Mouse (Mus musculus) forebrain, postnatal 0 days (tissue): ENCODE data around the gene Gm45208. TPM values are rescaled to one million over a fixed set of nuclear protein-coding genes. Genes with fewer than 3 reads are reported as not detected.

ENCODE experiments used
- ATAC-seq: fragments of 200-750 bp; cut with Nextera tagmentation; 2 replicates; pipeline ENCODE4 v1.8.0; 2017; ENCODE audit warnings: mild to moderate bottlenecking, moderate library complexity
- DNase-seq: peaks from one replicate; pipeline ENCODE4 v3.0.0-alpha.2; 2015
- H3K27ac ChIP-seq: fragments of 300-500 bp; sonication (generic); 2 replicates; pipeline ENCODE4 v1.5.1; 2014; ENCODE audit warnings: low read depth, mild to moderate bottlenecking, antibody characterized with exemption, low read length, moderate library complexity, mixed read lengths
- H3K27me3 ChIP-seq: fragments of 300-500 bp; sonication (generic); 2 replicates; pipeline ENCODE4 v1.6.1; 2014; ENCODE audit warnings: mild to moderate bottlenecking, low read length, mixed read lengths; ENCODE audit not compliant: insufficient read depth
- H3K36me3 ChIP-seq: fragments of 300-500 bp; sonication (generic); 2 replicates; pipeline ENCODE4 v1.6.1; 2014; ENCODE audit warnings: mild to moderate bottlenecking, moderate library complexity; ENCODE audit not compliant: insufficient read depth
- H3K4me1 ChIP-seq: fragments of 300-500 bp; sonication (generic); 2 replicates; pipeline ENCODE4 v1.6.1; 2014; ENCODE audit warnings: antibody characterized with exemption; ENCODE audit not compliant: insufficient read depth
- H3K4me2 ChIP-seq: fragments of 300-500 bp; sonication (generic); 2 replicates; pipeline ENCODE4 v1.6.1; 2014; ENCODE audit warnings: low read depth, mild to moderate bottlenecking, moderate library complexity
- H3K4me3 ChIP-seq: fragments of 300-500 bp; sonication (generic); 2 replicates; pipeline ENCODE4 v1.5.1; 2014; ENCODE audit warnings: low read depth, low read length, mixed read lengths
- H3K9ac ChIP-seq: fragments of 300-500 bp; sonication (generic); 2 replicates; pipeline ENCODE4 v1.6.1; 2014; ENCODE audit warnings: mild to moderate bottlenecking
- H3K9me3 ChIP-seq: fragments of 300-500 bp; sonication (generic); 2 replicates; pipeline ENCODE4 v1.6.1; 2016; ENCODE audit warnings: low read length
- CTCF ChIP-seq: sonication (generic); IDR thresholded peaks from 2 replicates; pipeline ENCODE4 v1.5.1; 2016; ENCODE audit warnings: antibody characterized with exemption, control low read depth, low read depth
- WGBS: fragments of 180-500 bp; shearing (Covaris S2); extraction: QIAGEN DNeasy Blood & Tissue Kit; methylation state at CpG from one replicate; pipeline ENCODE4 v1.1.7; 2014; 5-methylcytosine and 5-hydroxymethylcytosine counted together
- polyA plus RNA-seq: library from polyadenylated mRNA; unstranded; fragments of >200 nt; fragmentation: Nextera tagmentation; extraction: Ambion mirVana; gene quantifications from 2 replicates; pipeline ENCODE4 v1.2.1, GENCODE M21; 2015
- total RNA-seq: library from RNA; depleted of rRNA; stranded (reverse); fragments of >200 nt; gene quantifications from 2 replicates; pipeline ENCODE4 v1.2.3, GENCODE M21; 2014; rRNA removed

Gene Gm45208
- 0.76 and 1.2 TPM in 2 replicates for total RNA-seq
- polyA plus RNA-seq, result 0.91 TPM in 1 of 2 replicates, not detected in the other

DNA sequence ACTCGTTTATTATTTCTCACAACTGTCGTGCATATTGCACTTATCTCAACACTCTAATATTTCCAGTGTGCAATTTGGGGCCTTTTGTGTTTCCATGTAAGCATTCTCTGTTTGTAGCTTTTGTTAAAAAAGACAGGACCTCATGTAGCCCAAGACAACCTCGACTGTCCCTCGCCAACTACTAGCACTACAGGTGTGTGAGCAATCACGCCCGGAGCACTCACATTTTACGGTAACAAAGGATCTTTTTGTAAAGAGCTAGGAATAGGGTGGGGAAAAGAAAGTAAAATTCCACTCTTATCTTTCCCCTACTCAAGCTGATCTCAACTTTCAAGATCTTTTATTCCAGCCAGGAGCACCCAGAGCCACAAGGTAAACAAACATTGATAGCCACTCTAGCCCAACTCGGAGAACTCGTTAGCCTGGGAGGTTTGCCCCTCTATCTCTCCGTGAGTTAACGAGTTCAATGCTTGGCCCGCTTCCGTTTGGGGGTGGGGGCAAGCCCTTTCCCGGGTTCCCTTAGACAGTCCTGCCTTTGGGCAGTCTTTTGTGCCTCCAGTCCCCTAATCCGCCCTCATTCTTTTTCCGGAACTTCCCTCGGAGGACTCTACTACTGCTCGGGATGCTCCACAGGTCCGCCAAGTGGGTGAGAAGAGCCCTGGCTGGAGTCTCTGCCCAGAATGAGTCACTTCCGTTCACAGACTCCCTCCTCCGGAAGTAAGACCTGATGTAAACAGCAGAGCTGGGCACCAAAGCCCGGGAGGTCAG lies at the start of gene Gm45208:
Gene Gm45208, plus strand, starts transcription at position 732 of the 768 bp plus-strand sequence.
- Histone ChIP-seq H3K27me3 (no peaks in the 10 kb centered on the region), H3K4me2 (peak within 1 kb of the TSS; percentile 56), H3K9ac (peak within 1 kb of the TSS; percentile 62), H3K4me1 (no peaks in the 10 kb centered on the region), H3K4me3 (peak within 1 kb of the TSS; percentile 46), H3K9me3 (no peaks in the 10 kb centered on the region), H3K27ac (peak within 1 kb of the TSS; percentile 85), H3K36me3 (no peaks in the 10 kb centered on the region)
- peak; percentile 86 for DNase-seq
- TF ChIP-seq CTCF, result no peak
- ATAC-seq, result peak; percentile 95
- 29% methylated on average over 22 of the region's 22 CpGs for WGBS

GRCm38 (mm10) chrX:7672739-7673138 lies 49.3 kb upstream of the Gm45208 start:
- no peak for DNase-seq

GRCm38 (mm10) chrX:7673578-7674281 lies 48.3 kb upstream of the Gm45208 start:
- H3K4me1 ChIP-seq, result no peaks in the 10 kb centered on the region
- 48% methylated on average over 12 of the region's 12 CpGs for WGBS
- H3K4me3 ChIP-seq, result no peak overlapping the region
- no peak overlapping the region for H3K27ac ChIP-seq
- H3K9ac ChIP-seq, result no peak overlapping the region
- no peaks in the 10 kb centered on the region for H3K27me3 ChIP-seq
- no peaks in the 10 kb centered on the region for H3K36me3 ChIP-seq
- TF ChIP-seq CTCF, result no peak
- peak overlapping the region; percentile 41 for H3K4me2 ChIP-seq
- H3K9me3 ChIP-seq, result no peaks in the 10 kb centered on the region
- DNase-seq (no peak), ATAC-seq (no peak)

More at GRCm38 (mm10) chrX:7672739-7673138, 49.3 kb upstream of the Gm45208 start:
- 68% methylated on average over 6 of the region's 6 CpGs for WGBS
- Histone ChIP-seq H3K4me3 (no peak overlapping the region), H3K4me1 (no peaks in the 10 kb centered on the region), H3K9ac (no peak overlapping the region), H3K36me3 (no peaks in the 10 kb centered on the region), H3K4me2 (no peak overlapping the region), H3K9me3 (no peaks in the 10 kb centered on the region), H3K27ac (no peak overlapping the region), H3K27me3 (no peaks in the 10 kb centered on the region)
- no peak for ATAC-seq
- no peak for TF ChIP-seq CTCF

DNA sequence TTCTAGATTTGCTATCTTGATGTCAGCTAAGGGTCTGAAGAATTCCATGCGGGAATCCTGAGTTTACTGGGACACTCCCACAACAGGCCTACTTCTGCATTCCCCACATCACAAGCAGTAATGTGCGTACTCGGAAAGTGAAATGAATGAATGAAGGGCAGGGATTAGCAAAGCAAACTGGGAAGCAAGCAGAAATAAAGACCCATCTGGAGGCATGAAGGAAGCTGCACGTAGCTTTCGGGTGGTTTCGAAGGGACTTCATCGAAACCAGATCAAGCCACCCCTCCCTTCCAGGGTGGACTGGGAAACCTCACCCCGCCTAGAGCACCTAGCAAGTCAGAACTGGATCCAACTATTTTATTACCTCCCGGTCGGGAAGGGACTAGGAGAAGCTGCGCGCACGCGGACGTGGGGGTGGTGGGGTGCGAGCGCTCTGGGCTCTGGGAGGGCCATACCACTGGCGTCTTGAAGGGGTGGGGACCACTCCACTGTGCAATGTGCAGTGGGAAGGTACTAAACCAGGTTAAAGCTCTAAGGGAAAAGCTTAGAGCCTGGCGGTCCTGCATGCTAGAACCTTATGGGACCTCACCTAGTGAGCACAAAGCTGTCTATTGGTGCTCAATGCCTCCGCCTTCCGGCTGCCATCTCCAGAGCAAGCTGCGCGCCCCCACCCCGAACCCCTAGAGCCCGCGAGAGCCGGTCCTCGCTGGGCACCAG lies 47.6 kb upstream of the Gm45208 start:
- no peaks in the 10 kb centered on the region for H3K27me3 ChIP-seq
- peak overlapping the region; percentile 41 for H3K4me2 ChIP-seq
- 41% methylated on average over 28 of the region's 28 CpGs for WGBS
- H3K36me3 ChIP-seq, result no peaks in the 10 kb centered on the region
- H3K9me3 ChIP-seq, result no peaks in the 10 kb centered on the region
- H3K4me1 ChIP-seq, result no peaks in the 10 kb centered on the region
- TF ChIP-seq CTCF, result no peak
- no peak overlapping the region for H3K27ac ChIP-seq
- peak overlapping the region; percentile 26 for H3K4me3 ChIP-seq
- ATAC-seq (peak; percentile 57), DNase-seq (peak; percentile 44)
- peak overlapping the region; percentile 14; the same call in 1 of the 2 replicates for H3K9ac ChIP-seq

DNA sequence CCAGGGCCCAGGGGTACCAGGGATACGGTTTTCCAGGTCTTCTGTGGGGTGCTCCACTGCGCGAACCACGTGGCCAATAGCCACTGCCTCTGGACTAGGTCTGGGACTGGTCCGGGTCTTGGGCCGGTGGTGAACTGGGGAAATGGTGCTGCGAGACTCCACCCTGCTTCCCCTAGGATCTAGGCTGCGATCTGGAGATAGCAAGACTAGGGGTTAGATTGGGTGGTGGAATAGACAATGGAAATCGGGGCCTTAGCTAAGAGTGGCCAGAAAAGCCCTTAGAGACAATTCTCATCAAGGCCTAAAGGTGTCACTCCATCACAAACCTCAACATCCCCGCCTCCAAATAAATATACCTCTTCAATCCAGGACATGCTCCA lies 47.1 kb upstream of the Gm45208 start:
- no peak for ATAC-seq
- Histone ChIP-seq H3K27me3 (no peaks in the 10 kb centered on the region), H3K4me3 (peak overlapping the region; percentile 26), H3K36me3 (no peaks in the 10 kb centered on the region), H3K4me2 (peak overlapping the region; percentile 41), H3K4me1 (no peaks in the 10 kb centered on the region), H3K9ac (0 out of 2 replicates have a peak overlapping the region, but pooled peaks have one; percentile 14), H3K9me3 (no peaks in the 10 kb centered on the region), H3K27ac (no peak overlapping the region)
- DNase-seq, result no peak
- 44% methylated on average over 10 of the region's 10 CpGs for WGBS
- 0 out of 2 replicates have a peak, but pooled peaks have one; percentile 3 for TF ChIP-seq CTCF

GRCm38 (mm10) chrX:7678986-7679385 lies 43.1 kb upstream of the Gm45208 start:
- 0 out of 2 replicates have a peak, but pooled peaks have one; percentile 7 for TF ChIP-seq CTCF
- H3K4me3 ChIP-seq, result no peak overlapping the region
- no peaks in the 10 kb centered on the region for H3K4me1 ChIP-seq
- H3K9ac ChIP-seq, result no peak overlapping the region
- ATAC-seq (no peak), DNase-seq (no peak)
- no peak overlapping the region for H3K4me2 ChIP-seq
- no peaks in the 10 kb centered on the region for H3K9me3 ChIP-seq
- H3K27ac ChIP-seq, result no peak overlapping the region
- no peaks in the 10 kb centered on the region for H3K36me3 ChIP-seq
- WGBS, result 41% methylated on average over 3 of the region's 3 CpGs
- no peaks in the 10 kb centered on the region for H3K27me3 ChIP-seq
